Mouse (Mus musculus): ENCODE results near the gene Clcf1.

Clcf1 gene

GRCm38 (mm10) chr19:4214071-4214770 lies at the start of gene Clcf1, which contains the start of gene AC109138.7:
Gene Clcf1, plus strand, starts transcription at chr19:4214238.
Gene AC109138.7, plus strand, starts transcription at chr19:4214357.
- peak; percentile 43 to 49 for DNase-seq (ENCODE audit: low spot score in 2 of 2)

- no peak for DNase-seq (ENCODE audit: low spot score in 2 of 2)
Observed at GRCm38 (mm10) chr19:4164721-4165120, 49.3 kb upstream of the Clcf1 start.

DNA sequence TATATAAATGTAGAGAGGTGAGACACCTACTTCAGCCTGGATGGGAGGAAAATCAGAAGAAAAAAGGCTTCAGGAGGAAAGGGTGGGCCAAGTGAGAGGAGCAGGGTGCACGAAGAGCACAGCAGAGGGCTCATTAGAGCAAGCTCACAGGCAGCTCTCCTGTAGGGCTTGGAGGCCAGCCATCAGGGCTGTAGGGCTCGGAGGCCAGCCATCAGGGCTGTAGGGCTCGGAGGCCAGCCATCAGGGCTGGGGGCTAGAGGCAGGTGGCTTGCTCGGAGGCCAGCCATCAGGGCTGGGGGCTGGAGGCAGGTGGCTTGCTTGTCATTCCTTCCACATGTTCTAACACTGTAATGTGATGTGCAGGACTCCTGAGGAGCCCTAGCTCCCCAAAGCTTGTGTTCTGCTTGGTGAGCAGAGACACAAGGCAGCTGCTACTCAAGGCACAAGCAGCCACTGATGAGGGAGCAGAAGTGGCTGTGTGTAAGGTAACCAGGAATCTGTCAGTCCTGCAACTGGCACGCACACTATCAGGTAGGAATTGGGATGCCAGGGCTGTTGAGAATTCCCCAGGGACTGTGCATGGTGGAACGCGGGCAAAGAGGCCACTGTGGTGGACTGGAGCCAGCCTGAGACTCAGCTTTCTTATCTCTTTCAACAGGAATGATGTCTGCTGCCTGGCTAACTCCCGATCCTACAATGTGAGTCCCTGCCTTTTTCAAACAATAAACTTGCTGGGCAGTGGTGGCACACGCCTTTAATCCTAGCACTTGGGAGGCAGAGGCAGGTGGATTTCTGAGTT lies 47.2 kb upstream of the Clcf1 start:
- no peak for DNase-seq (ENCODE audit: low spot score in 2 of 2)

DNA sequence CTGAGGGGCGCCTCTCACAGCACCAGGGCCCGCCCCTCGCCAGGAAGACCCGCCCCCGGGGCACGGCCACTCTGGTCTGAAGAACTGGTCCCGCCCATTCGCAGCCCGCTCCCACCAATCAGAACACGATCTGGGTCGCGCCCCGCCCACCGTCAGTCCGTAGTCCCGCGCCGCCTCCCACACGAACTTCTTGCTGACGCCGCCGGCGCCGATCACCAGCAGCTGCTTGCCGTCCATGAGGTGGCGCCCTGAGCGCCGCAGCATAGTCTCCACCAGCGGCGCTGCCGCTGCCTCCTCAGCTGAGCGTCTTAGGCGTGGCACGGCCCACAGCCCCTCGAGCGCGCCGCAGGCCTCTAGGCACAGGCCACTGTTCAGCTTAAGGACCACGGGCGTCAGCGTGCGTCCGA lies 44.7 kb upstream of the Clcf1 start:
- DNase-seq (ENCODE audit: low spot score in 2 of 2), result peak; percentile 99 to 100

GRCm38 (mm10) chr19:4169810-4170209 lies 44.2 kb upstream of the Clcf1 start:
- no peak for DNase-seq (ENCODE audit: low spot score in 2 of 2)

GRCm38 (mm10) chr19:4170723-4171392 lies 43.2 kb upstream of the Clcf1 start:
- no peak for DNase-seq (ENCODE audit: low spot score in 2 of 2)

GRCm38 (mm10) chr19:4171393-4172290 lies 42.4 kb upstream of the Clcf1 start:
- no peak for DNase-seq (ENCODE audit: low spot score in 2 of 2)

DNA sequence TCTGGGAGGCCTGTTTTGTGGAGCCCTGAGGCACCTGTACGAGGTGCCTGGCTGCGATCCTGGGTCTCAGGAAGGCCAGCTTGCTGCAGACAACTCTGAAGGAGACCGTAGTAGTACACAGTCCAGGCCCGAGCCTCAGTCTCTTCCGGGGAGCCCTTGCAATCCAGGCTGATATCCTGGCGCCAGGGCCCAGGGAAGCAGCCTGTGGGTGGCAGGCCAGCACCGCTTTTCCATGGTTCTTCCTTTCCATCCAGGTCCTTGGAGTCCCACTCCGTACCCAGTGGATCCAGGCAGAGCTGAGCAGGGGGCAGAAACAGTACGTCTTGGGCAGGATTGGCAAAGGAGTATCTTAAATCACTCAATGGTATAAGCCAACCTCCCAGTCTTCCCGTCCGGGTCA lies 41.1 kb upstream of the Clcf1 start:
- DNase-seq (ENCODE audit: low spot score in 2 of 2), result no peak

DNA sequence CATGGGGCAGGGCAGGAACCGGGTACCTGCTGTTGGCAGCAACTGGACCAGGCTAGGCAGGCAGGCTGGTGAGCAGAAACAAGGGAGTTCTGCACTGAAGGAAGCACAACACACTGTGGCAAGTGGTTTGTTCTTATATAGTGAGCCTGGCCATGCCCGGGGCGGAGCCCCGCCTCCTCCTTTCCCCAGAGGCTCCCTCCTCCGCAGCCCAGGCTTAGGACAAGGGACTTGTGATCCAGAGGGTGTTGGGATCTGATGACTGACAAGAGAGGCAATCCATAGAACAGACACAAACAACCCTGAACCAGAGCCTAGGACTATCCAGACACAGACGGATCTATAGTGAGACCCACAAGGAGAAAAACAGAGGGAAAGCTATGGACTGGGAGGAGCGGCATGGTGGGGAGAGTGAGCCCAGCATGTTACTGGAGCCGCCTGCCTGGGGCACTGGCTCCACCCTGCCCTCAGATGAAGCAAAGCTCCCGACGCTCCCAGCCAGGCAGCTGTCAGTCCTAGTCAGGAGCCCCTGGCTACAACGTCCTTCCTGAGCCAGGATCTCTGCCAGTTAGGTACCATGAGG lies 38.6 kb upstream of the Clcf1 start, which contains the start of gene Carns1:
Gene Carns1, minus strand, starts transcription at position 112 of the 580 bp plus-strand sequence.
- DNase-seq (ENCODE audit: low spot score in 2 of 2), result no peak

- DNase-seq (ENCODE audit: low spot score in 2 of 2), result no peak
Observed at GRCm38 (mm10) chr19:4180411-4180810, 33.6 kb upstream of the Clcf1 start.

GRCm38 (mm10) chr19:4181892-4182291 lies 32.1 kb upstream of the Clcf1 start:
- DNase-seq (ENCODE audit: low spot score in 2 of 2), result peak in 1 of 2 experiments; percentile 59

GRCm38 (mm10) chr19:4183689-4184088 lies 30.3 kb upstream of the Clcf1 start:
- DNase-seq (ENCODE audit: low spot score in 2 of 2), result no peak

GRCm38 (mm10) chr19:4184976-4185975 lies 28.8 kb upstream of the Clcf1 start:
- DNase-seq (ENCODE audit: low spot score in 2 of 2), result no peak

DNA sequence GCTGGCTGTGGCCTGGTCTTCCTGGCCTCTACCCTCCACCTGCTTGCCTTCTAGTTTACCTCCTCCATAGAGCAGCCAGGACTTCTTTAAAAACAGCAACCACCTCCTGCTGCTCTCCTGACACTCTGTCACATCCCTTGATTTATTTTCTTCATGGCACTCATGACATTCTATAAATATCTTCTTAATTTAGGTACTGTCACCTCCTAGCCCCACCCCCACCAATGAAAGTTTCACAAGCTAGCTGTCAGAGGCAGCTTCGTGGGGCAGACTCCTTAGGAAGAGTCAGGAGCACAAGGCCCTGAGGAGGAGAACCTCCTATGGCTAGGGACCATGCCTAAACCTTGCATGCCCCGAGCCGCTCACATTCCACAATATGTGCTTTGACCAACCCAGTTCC lies 26.7 kb upstream of the Clcf1 start:
- no peak for DNase-seq (ENCODE audit: low spot score in 2 of 2)

DNA sequence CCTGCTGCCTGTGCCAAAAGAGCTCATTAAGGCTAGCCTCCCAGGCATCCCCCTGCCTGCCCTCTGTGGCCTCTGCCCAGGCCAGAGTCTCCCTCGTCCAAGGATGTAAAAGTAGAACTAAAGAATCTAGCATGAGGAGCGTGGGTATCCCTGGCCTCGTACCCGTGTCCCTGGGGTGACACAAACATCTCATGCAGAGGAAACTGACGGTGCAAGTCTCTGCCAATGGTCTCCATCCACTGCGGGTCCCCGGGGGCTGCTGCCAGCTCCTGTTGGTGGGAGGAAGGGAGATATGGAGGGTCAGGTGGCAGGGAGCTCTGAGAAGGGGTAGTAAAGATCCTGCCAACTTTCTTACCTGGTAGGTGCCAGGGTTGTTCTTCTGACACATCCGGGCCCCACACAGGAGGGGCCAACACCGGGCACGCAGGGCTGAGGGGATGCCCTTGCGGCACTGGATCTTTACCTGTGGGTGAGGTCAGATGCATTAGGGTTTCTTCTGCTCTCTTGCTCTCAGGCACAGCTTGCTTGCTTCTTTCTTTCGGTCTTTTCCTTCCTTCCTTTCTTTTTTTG lies 24.9 kb upstream of the Clcf1 start:
- no peak for DNase-seq (ENCODE audit: low spot score in 2 of 2)

DNA sequence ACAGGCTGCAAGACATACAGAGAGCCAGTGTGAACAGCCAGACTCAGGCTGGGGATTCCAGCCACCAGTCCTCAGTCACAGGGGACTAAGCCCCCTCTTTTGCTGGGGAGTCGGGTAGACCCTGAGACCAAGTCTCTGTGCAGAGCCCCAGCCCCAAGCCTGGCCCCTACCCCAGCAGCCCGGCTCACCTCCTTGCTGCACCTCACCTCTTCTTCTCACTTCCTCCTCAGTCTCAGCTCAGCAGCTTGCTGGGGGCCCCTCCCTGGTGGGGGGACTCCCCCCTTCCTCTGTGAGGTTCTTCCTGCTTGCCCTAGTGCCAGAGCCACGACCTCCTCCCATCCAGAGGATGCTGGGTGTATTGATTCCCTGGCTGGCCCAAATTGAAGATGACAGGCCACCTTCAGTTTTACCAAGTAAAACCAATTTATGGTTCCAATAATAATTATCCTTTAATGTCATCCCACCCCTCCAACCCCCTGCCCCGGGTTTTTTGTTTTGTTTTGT lies 23.2 kb upstream of the Clcf1 start, which contains the start of gene Tbc1d10c:
Gene Tbc1d10c, minus strand, starts transcription at position 454 of the 504 bp plus-strand sequence.
- no peak for DNase-seq (ENCODE audit: low spot score in 2 of 2)

GRCm38 (mm10) chr19:4191528-4192250 lies 22.3 kb upstream of the Clcf1 start, which contains the start of gene Ppp1ca:
Gene Ppp1ca, plus strand, starts transcription at chr19:4192065.
- peak; percentile 88 to 96 for DNase-seq (ENCODE audit: low spot score in 2 of 2)

Measured in urinary bladder, postnatal 36 days (tissue).